Mouse (Mus musculus): ENCODE measurements around the gene Cenpf.

GRCm38 (mm10) chr1:189639581-189639980 is 48.3 kb downstream of the Cenpf start:
- no peak for TF ChIP-seq GATA1 (IDR thresholded peaks at IDR 0.05; ENCODE audit: borderline replicate concordance, low read length)
- TF ChIP-seq FLI1 (IDR thresholded peaks at IDR 0.05; ENCODE audit: low read length), result no peak
